Mouse (Mus musculus): ENCODE results near the gene Sult5a1.
"Not testable (repeated sequence)": the region's sequence is repeated elsewhere in the genome, so short reads cannot be mapped to it uniquely, and the experiment has no call there.

Sult5a1 gene

DNA sequence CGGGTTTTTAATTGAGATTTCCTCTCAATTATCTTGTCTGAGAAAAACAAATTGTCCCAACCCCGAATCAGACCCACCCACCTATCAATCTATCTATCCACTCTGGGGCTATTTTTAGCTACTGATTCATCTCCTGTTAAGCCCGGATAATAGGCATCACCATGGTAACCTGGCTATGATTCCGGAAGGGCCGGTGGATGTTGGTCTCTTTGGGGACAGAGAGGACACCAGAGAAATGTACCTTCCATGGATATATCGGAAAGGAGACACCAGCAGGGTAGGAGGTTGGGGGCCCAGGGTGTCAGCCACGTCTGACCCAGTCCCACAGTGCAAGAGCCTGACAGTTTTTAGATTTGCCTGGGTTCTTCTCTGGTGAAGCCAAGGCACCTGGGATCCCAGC lies 22.7 kb downstream of the Sult5a1 start:
- DNase-seq (ENCODE audit: low spot score): no peak

DNA sequence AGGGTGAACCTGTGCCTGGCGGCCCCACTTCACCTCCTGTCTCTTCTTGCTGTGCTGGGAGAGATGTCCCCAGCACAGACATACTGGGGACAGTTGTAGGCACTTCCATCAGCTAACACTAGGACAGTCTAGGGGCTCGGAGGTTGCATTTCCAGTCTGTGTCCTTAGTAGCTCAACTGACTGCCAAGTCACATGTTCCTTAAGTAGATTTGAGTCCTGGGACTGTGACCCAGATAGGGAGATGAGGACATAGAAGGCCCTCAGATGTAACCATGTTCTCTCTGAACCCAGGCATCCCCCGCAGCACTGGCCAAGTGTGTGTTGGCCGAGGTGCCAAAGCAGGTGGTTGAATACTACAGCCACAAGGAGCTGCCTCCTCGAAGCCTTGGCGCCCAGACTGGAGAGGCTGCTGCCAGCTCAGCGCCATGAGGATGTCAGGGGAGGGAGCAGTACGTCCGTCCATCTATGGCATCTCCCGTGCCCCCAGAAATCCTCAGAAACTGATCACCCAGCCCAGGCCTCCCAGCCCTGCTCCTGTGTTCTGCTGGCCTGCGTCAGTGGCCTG lies 23.9 kb downstream of the Sult5a1 start:
- DNase-seq (ENCODE audit: low spot score): no peak

DNA sequence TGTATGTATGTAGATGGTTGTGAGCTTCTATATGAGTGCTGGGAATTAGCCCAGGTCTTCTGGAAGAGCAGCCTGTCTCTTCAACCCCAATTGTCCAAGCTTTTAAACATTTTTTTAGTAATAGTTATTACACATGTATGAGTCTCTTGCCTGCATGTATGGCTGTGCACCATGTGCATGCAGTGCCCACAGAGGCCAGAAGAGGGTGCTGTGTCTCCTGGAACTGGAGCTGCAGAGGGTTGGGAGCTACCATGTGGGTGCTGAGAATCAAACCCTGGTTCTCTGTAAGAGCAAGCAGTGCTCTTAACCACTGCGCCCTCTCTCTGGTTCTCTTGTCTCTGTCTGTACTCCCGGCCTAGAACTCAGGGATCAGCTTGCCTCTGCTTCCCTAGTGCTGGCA lies 25.2 kb downstream of the Sult5a1 start:
- DNase-seq (ENCODE audit: low spot score): no peak

DNA sequence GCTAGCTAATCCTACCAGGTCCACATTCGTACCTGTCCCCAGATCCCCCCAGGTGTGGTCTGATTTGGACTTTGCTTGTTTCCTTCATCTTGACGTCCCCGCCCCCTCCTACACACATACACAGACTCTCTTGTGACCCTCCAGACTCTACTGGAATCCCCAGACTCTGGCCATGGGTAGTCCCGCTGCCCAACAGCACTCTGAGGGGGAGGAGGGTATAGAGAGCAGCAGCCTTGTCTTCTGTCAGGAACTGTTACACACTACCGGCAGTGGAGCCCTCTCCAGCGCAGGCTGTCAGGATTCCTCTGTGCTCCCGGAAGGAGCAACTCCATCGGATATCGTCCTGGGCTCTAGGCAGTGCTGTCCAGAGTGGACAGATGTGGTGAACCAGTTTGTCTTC lies 27.1 kb downstream of the Sult5a1 start:
- no peak for DNase-seq (ENCODE audit: low spot score)

DNA sequence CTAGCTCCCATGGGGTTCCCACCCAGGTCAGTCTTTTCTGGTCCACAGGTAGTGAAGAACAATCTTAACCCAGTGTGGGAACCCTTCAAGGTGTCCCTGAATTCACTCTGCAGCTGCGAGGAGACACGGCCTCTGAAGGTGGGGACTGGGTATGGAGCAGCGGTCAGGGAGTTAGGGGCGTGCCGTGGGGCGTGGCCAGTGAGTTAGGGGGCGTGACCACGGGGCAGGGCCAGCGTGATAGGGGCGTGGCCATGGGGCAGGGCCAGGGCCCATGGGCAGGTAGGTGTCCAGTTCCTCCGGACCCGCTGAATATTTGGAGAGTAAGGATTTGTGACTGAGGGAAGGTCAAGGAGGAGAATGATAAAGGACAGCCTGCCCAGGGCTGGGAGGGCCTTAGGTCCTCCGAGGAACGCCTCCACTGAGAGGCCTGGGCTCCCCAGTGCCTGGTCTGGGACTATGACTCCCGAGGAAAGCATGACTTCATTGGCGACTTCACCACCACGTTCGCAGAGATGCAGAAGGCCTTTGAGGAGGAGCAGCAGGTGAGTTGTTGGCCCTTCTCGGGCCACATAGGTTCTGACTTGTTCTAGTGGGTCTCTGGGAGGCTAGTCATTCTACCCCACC lies 31.8 kb downstream of the Sult5a1 start:
- DNase-seq (ENCODE audit: low spot score): no peak

DNA sequence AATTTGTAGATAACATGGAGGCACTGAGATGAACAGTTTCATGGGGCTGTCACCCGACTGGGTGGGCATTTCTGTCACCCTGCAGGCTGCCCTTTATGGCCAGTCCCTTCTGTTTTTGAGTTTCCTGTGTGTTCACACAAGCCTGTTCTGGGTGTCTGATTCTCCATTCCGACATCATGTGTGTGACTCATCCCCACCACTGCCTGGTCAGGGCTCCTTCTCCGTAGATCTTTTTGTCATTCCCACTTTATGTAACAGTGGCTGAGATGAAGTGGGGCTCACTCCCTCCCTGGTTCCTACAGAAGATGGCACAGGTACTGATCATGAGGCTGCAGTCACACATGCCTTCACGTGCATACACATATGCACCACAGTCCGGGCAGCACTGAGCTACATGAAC lies 35.4 kb downstream of the Sult5a1 start:
- no peak for DNase-seq (ENCODE audit: low spot score)

DNA sequence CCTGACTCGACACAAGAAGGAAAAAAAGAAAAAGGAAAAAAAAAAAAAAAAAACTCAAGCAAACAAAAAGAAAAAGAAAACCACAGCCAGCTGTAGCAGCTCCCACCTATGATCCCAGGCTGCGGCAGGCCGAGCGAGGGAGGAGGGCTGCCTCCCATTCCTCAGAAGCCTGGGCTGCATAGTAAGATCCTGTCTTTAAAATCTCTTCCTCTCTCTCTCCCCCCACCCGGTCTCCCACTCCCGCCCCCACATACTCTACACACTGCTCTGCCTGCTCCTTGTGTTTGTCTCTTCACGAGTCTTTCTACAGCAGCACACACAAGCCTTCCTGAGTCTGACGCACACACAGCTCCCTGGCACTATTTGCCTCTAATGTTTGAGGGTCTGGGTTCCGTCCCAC lies 36.1 kb downstream of the Sult5a1 start:
- no peak for DNase-seq (ENCODE audit: low spot score)

DNA sequence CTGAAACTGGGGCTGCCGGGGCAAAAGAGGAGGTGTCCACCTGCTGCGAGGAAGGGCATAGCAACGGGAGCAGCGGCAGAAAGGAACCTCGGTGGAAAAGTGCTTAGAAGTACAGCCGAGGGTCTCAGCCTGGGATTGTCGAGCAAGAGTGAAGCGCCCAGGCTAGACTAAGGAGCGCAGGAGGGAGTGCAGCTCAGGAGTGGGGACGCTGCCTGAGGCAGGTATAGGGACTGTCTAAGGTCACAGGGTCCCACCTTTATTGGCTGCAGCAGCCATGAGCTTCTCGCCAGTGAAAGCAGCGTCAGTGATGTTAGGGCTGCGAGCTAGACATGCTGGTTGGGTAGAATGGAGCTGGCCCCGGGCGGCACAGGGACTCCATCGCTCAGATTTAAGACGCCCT lies 40.4 kb downstream of the Sult5a1 start:
- DNase-seq (ENCODE audit: low spot score): no peak

DNA sequence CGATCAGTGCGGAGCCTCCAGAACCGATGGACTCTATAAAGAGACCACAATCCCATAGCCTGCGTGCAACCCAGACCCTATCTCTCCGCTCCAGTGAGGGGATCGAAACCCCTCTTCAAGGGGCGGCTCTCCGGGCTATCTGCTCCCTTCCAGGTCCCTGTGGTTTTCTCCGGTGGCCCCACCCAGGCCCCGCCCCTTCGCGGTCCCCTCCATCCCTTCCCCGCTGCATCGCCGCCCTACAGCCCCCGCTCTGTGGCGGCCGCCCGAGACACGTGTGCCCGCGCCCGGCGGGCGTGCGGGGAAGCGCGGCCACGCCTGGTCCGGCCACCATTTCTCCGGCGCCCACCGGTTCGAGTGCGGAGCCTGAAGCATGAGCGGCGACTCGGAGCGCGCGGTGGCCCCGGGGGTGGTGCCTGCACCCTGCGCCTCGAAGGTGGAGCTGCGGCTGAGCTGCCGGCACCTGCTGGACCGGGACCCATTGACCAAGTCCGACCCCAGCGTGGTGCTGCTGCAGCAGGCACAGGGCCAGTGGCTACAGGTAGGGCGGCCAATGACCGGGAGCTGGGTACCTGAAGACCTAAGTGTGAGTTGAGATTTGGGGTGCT lies 40.9 kb downstream of the Sult5a1 start, which contains the start of gene Cpne7:
Gene Cpne7 (plus strand): TSS at position 248 of the 605 bp plus-strand sequence.
- DNase-seq (ENCODE audit: low spot score): no peak

DNA sequence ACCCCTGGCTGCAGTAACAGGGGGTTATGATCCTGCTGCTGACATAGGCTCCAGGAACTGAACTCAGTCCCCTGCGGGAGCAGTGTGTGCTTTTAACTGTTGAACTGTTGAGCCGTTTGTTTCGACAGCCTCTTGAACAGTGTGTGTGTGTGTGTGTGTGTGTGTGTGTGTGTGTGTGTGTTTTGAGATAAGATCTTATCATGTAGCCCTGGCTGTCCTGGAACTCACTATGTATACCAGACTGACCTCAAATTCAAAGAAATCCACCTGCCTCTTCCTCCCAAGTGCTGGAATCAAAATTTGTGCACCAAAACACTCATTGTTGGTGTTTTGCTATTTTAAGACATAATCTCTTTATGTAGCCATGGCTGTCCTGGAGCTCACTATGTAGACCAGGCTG lies 43.5 kb downstream of the Sult5a1 start:
- no peak for DNase-seq (ENCODE audit: low spot score)

DNA sequence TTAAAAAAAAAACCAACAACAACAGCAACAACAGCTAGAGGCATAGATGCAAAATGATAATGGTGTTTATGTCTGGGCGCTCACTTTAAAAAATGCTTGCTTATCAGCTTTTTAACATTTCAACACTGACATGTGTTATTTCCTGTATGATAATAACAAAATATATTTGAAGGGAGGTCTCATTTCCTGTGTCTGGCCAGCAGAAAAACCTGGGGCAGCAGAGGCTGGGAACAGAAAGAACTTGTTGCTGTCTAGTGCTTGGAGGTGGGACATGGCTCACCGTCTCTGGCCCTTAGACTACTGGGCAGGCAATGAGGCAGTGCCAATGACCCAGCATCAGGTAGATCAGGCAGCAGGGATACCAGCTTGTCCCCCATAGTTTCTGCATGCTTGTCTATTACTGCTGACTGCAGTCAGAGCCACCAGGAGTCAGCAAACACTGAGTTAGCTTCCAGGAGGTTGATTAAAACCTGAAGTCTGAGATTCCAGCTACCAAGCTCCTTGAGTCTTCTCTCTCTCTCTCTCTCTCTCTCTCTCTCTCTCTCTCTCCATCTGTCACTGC lies 44.1 kb downstream of the Sult5a1 start:
- DNase-seq (ENCODE audit: low spot score): no peak

DNA sequence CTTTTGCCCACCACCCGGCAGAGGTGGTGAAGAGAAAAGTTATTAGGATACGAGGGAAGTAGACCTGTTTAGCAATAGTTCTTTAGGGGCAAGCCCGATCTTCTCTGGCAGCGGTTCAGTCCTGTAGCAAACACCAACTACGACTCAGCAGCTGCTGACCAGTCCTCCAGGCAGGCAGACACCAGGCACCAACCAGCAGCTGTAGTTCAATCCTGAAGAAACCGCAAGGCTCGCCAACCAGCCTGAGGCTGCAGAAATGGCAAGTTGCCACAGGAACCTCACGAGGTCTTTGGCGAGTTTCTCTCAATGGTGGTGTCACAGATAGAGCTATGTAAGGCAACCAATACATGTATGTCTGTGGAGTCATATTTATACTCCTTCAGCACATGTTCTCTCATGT lies 45.2 kb downstream of the Sult5a1 start:
- no peak for DNase-seq (ENCODE audit: low spot score)

DNA sequence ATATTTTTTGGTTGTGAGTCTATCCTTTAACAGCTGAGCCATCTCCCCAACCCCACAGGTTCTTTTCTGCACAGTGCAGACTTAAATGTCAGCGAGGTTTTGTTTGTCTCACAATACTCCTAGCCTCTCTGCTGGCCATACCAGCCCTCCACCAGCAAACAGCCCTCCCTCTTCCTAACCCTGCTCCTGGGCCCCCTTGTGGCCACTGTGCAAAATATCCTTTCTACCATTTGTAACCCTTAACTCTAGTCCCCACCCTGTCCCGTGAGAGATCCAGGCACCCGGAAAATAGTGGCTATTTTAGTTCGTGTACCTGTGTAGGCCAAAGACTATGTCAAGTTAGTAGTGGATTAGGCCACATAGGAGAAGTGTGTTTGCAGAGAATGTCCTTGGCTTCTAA lies 47.5 kb downstream of the Sult5a1 start:
- no peak for DNase-seq (ENCODE audit: low spot score)

DNA sequence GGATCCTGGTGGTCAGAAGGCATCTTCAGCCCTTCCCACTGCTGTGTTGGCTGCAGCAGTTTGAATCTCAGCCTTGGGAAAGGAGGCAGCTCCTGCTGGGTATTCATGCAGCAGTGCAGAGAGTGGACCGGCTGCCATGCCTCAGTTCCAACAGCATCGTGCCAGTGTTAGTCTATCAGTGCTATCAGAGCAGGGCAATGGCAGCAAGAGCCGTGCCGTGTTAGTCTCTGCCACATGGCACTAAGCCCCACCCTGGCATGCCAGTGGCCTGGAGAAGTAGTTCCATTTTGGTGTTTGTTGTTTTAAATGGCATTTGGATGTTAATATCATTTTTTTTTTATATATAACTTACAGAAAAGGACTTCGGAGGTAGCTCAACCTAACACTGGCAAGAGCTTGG lies 49.2 kb downstream of the Sult5a1 start:
- DNase-seq (ENCODE audit: low spot score): no peak

DNA sequence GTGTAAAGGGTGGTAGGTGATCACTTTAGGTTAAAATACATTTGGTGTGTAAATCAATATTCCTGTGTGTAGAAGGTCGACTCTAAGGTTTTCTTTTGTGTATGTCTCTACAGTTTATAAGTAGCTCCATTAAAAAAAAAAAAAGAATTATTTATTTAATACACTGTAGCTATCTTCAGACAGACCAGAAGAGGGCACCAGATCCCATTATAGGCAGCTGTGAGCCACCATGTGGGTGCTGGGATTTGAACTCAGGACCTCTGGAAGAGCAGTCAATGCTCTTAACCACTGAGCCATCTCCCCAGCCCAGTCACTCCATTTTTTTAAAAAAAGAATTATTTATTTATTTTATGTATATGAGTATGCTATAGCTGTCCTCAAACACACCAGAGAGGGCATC lies 50.1 kb downstream of the Sult5a1 start:
- no peak for DNase-seq (ENCODE audit: low spot score)

DNA sequence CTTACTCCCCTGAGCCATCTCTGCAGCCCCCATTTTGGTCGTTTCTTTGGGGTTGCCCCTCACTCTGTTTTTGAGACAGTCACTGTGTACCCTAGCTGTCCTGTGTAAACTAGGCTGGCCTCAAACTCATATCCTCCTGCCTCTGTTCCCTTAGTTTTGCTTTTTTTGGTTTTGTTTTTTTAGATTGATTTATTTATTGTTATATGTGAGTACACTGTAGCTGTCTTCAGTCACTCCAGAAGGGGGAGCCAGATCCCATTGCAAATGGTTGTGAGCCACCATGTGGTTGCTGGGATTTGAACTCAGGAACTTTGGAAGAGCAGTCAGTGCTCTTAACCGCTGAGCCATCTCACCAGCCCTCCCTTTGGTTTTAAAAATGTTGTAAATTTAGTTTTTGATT lies 51.6 kb downstream of the Sult5a1 start:
- no peak for DNase-seq (ENCODE audit: low spot score)

DNA sequence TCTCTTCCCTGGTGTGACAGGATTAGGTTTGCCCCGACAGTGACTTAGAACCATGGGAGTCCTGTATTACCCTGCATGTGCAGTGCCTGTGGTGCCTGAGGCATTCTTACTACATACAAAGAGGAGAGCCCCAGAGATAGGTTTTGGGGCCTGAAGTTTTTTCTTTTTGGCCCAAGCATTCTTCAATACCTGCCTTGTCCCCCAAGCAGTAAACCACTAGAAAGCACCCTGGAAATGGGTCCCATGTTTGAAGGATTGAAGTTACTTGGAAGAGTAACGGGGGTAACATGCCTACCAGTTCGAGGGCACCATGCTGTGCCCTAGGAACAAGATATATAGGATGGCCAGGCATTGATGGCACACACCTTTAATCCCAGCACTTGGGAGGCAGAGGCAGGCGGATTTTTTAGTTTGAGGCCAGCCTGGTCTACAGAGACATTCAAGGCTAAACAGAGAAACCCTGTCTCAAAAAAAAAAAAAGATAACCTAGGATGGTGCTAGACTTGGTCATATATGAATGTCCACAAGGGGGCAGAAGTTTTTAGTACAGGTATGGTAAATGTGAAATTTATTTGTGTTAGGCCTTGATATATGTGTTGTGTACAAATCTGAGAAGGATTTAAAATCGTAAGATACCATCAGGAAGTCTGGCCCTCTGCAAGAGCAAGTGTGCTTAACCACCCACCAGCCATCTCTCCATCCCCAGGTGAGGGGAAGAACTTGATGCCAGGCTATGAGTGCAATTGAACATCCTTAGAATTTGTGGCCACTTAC lies 52.4 kb downstream of the Sult5a1 start:
- no peak for DNase-seq (ENCODE audit: low spot score)

DNA sequence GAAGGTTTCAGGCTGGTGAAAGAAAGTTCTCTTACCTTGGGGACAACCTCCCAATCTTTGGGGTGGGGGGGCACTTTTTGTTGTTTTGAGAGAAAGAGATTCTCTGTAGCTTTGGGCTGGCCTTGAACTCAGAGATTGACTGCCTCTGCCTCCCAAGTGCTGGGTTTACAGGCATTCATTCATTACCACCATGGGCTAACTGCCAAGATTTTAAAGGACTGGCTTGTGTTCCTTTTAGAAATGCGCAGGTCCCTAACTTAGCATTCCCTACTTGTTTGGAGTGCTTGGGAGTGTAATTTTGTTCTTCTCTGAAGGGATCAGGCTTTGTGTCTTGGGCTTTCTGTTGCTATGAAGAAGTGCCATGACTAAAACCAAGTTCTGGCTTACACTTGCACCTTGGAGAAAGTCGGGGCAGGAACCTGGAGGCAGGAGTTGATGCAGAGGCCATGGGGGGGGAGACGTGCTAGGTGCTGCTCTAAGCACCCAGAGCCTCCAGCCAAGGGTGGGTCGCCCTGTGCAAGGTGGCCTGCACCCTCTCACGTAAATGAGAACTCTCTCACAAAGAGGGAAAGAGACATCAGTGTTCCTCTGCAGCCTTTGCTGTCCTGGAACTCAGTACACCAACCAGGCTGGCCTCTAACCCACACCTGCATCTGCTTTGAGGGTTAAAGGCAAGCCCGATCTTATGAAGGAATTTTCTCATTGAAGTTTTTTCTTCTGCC lies 53.9 kb downstream of the Sult5a1 start:
- DNase-seq (ENCODE audit: low spot score): no peak

DNA sequence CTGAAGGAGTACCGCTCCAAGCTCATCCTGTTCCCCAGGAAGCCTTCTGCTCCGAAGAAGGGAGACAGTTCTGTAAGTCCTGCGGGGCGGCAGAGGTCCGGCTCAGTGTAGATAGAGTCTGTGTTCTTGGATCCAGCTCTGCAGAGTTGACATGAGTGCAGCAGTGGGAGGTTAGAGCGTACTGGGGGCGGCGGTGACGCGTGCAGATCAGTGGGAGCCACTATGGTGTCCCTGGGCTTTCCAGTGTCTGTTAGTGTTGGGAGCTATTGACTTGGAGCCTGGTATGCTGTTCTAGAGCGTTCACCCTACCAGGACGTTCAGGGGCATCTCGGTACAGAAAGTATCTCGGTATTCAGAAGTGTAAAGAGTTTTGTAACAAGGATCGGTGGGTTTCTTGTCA lies 54.8 kb downstream of the Sult5a1 start:
- DNase-seq (ENCODE audit: low spot score): no peak

DNA sequence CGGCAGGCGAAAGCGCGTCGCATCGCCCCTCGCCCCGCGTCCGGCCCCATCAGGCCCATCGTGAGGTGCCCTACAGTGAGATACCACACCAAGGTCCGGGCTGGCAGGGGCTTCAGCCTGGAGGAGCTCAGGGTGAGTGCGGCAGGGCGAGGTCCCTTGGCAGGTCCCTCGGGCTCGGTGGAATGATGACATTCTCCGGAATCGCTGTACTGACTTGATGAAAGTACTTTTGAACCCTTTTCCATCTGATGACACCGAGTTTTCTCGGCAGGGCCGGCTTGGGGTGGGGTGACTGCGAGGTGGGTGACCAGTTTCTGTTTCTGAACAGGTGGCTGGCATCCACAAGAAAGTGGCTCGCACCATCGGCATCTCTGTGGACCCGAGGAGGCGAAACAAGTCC lies 55.3 kb downstream of the Sult5a1 start:
- DNase-seq (ENCODE audit: low spot score): not testable (repeated sequence)

DNA sequence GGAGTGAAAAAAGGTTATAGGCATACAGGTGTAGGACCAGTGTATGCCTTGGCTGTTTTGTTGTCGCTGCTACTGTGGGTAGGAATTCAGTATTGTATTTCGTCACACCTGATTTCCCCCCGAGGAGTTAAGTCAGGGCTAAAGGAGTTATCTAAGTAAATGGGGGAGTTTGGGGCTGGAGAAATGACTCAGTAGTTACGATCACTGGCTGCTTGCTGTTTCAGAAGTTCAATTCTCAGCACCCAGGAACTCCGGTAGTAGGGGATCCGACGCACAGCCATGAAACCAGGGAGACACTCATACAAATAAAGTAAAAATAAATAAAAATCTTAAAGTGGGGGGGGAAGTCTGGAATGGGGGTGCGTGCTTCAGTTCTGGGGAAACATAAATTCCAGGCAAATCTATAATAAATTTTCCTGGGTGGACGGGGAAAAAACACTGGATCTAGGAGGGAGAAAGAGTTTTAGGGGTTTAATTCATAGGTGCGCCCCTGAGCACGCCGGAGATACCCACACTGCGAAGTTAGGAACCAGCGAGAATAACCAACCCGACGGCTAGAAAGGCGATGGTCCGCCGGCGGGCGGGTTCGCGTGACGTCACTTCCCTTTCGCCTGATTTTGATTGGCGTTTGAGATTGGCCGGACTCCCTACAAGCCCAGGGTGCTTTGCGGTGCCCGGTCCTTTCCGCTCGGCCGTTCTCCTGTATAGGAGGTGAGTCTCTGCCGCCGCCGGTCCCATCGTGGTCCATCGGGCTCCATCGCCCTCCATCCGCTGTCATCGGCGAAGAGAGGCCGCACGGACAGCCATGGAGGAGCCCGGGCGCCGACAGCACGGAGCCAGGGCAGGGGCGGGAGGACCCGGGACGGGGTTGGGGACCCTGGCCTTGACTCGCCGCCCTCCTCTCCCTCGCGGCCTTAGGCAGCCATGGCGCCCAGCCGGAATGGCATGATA lies 56.1 kb downstream of the Sult5a1 start, which contains the start of gene Rpl13:
Gene Rpl13 (plus strand): TSS at position 616 of the 951 bp plus-strand sequence.
- peak; percentile 91 for DNase-seq (ENCODE audit: low spot score)
